Mouse (Mus musculus) lung, adult 18-20 months (tissue): ENCODE measurements around the gene Jun.

Experiments
- DNase-seq, 2 experiments: peaks; one replicate each; pipeline ENCODE4 v3.0.0; 2022; ENCODE audit warnings: mixed read lengths in 2 of 2

Gene Jun

GRCm38 (mm10) chr4:95073214-95073750 is 21.3 kb upstream of the Jun start:
- no peak for DNase-seq

DNA sequence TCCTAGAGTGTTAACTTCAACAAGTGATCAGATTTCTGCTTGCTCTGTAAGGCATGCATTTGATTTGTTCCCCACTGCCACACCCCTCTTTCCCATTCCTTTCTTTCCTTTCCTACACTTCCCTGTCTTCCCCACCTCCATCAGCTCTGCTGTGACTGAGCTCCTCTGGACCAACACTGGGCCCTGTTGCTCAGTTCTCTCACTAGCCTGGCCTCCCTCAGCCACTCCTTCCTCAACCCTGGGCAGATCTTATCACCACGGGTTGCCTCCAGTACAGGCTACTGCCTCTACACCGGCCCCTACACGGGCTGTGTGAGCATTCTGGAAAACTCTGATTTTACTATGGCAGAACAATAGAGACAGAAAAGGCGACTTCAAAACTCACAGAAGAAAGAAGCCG is 18.4 kb upstream of the Jun start:
- no peak for DNase-seq

DNA sequence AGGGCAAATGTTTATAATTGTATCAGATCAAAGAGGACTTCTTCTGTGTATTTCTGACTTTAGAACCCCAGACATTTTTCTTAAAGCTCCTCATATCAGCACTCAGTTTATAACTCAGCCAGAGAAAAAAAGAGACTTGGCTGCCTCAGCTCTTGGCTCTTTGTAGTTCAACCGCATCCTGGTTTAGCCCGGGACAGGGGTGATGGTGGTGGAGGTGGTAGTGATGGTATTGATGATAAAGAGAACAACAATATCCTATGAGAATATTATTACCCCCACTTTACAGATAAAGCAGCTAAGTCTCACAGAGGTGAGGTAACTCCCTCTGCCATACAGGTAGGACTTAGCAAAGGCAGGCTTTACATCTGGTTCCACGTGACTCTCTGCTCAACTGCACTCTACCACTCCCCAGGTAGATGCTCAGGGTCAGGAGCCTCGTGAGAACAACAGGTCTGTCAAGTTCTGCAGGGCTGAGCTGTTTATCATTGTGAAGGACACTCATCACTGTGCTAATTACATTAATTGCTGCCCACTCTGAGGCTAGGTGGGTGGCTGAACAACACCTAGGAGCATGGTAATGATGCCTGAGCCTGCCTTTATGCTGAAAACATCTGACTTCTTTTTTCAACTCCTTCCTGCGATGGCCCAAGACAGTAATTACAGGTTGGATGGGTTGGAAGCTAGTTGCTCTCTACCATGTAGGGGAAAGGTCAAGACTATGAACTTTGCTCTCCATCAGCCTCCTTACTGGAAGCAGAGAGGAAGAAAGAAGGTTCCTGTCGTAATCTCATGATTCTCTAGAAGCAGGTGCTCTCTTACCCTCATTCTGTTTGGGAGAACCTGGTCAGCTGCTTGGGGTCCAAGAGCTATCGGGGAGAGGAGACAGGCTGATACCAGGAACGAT is 16.3 kb upstream of the Jun start:
- DNase-seq = no peak

DNA sequence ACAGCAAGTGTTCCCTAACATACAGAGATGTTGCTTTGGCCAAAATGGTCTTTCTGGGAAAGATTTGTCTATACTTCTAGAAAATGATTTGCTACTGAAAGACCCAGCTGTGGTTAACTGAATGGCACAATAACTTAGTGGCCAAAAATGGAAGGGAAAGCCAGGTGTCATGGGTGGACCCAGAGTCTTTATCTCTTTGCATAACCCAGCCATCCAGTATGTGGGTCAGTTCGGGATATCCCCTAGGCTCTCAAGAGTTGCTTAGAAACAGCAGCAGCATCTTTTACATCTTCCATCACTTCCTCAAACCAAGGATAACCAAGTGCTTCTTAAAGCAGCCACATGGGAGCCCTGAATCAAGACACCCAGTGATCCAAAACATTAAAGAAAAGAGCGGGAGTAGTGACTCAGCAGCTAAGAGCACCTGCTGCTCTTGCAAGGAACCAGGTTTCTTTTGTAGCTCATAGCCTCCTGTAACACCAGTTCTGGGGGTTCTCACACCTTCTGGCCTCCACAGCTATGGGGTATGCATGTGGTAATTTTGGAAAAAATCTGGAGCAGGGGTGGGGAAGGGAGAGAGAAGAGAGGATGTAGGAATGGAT is 11.7 kb upstream of the Jun start:
- DNase-seq = no peak

DNA sequence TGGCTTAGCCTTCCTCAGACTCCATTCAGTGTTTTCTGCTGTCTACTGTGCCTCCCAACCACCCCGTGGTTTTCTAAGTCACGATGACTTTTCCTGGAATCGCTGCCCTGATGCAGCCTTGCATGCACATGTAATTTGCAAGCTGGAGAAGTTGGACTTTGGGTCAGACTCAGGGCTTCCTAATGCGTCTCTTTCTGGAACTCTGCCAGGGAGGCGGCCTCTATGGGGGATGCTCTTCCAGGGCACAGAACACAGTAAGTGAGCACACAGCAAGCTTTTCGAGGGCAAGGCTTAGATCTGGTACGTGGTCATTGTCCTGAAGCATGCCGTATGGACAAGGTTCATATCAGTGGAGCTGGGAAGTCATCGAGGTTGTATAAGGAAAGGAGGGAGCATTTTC is 10.9 kb upstream of the Jun start:
- no peak for DNase-seq

- DNase-seq = no peak
Observed at GRCm38 (mm10) chr4:95057264-95057663, 5.2 kb upstream of the Jun start.

GRCm38 (mm10) chr4:95055276-95055675 is 3.3 kb upstream of the Jun start:
- DNase-seq = no peak

DNA sequence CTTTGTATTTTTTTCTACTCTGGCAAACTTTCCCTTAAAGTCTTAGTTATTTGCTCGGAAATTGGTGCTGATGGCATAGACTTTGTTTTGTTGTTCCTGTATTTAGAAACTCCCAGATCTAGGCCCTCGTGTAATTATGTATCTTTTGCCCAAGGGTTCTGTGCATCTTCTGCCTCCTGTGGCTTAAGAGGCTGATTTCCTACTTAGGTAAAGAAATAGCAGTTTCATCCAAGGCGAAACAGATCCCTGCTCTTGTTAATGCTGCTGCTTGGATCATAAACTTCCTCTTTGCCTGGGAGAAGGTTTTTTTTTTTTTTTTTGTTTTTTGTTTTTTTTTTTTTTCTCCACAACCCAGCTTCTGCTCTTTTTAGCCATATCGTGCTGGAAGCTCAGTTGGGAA is 2.3 kb upstream of the Jun start:
- no peak for DNase-seq

GRCm38 (mm10) chr4:95053791-95054117 is 1.7 kb upstream of the Jun start:
- DNase-seq = peak; percentile 85 to 86

- DNase-seq = peak; percentile 98
Observed at GRCm38 (mm10) chr4:95053041-95053790, 1.2 kb upstream of the Jun start.

DNA sequence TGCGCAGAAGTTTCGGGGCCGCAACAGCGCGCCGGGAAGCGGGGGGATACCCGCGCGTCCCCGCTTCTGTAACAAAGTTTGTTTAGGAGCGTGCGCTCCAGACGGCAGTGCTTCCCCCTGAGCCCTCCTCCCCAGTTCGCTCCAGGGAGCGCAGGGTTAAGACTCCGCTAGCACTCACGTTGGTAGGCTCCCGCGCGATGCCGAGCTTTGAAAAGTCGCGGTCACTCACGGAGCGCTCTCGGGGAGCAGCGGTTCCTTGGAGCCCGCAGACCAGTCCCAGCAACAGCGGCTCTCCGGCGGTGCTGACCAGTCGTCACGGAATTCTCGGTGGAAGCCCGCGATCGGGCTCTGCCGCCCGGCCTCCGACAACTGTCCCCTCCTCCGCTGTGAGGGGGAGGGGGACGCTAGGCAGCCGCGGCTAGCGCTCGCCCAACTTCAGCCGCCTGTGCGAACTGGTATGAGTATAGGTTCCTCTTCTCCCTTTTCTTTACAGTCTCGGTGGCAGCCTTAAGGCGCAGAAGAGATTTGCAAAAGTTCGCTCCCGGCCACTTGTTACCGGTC is 631 bp downstream of the Jun start:
- peak in 1 of 2 experiments; percentile 61 for DNase-seq

GRCm38 (mm10) chr4:95050518-95051278 is 1.3 kb downstream of the Jun start:
- peak; percentile 77 to 80 for DNase-seq

DNA sequence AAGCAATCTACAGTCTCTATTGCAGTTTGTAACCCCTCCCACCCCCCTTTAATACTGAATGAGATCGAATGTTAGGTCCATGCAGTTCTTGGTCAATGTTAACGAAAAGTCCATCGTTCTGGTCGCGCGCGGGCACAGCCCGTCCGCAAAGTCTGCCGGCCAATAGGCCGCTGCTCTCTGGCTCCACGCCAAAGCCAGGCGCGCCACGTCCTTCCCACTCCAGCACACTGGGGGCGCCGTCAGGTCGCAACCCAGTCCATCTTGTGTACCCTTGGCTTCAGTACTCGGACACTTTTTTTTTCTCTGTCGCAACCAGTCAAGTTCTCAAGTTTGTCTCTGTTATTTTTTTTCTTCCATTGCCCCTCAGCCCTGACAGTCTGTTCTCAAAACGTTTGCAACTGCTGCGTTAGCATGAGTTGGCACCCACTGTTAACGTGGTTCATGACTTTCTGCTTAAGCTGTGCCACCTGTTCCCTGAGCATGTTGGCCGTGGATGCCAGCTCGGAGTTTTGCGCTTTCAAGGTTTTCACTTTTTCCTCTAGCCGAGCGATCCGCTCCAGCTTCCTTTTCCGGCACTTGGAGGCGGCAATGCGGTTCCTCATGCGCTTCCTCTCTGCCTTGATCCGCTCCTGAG is 2.0 kb downstream of the Jun start:
- DNase-seq = peak; percentile 86 to 89

DNA sequence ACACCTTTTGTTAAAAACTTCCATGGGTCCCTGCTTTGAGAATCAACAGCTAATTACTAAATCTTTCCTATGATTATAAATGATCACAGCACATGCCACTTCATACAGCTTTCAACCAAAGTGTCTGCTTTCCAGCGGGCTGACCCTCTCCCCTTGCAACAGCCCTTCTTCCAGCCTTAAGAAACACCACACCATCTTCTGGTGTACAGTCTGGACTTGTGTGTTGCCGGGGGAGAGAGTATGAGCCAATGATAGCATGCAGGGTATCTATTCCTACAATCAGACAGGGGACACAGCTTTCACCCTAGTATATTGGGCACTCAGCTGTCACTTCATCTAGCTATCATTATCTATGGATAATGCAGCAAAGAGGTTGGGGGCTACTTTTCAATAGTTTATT is 2.9 kb downstream of the Jun start:
- DNase-seq = no peak

DNA sequence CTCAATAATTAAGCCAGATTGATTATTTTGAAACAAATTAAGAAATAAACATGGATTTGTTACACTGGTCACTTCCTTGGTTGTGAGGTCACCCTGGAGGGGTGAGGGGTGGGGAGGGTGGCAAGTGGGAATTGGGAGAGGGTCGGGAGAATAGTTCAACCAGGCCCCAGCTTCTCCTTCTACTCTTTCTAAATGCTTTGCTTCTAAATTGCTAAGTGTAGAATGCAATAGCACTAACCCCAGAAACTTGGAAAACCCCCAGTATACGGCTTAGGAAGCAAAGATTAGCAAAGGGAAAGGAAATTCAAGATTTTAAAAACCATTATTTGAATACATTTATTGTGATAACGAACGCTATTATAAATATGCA is 3.3 kb downstream of the Jun start:
- DNase-seq = no peak

GRCm38 (mm10) chr4:95048021-95048730 is 3.8 kb downstream of the Jun start:
- DNase-seq = peak; percentile 21 to 41

DNA sequence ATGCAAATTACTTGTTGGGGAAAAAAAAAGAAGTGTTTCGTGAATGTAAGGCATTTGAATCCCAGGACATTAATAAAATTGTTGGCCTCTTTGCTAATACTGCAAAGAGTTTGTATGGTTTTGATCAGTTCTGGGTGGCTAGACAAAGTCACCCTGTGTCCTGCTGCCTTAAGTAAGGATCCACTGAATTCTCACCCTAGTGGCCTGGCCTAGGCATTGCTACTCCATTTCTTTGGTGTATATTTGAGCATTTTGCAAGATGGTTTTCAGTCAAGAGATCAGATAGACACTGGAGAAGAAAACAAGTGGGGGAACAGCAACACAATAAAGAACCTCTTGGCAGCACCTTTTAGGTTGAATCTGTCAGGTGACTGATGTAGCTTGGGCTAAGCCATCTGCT is 6.9 kb downstream of the Jun start:
- DNase-seq = no peak

- no peak for DNase-seq
Observed at GRCm38 (mm10) chr4:95044721-95045120, 7.3 kb downstream of the Jun start.

- peak; percentile 22 to 49 for DNase-seq
Observed at GRCm38 (mm10) chr4:95038024-95038423, 14.0 kb downstream of the Jun start.

GRCm38 (mm10) chr4:95031158-95031557 is 20.9 kb downstream of the Jun start:
- peak; percentile 36 to 60 for DNase-seq
